Mouse (Mus musculus): ENCODE results near the gene Gm20517. TPM values are rescaled to one million over a fixed set of nuclear protein-coding genes. Genes with fewer than 3 reads are reported as not detected.

The Gm20517 gene
- polyA plus RNA-seq, 1 experiment from 2014 or later: 1.6 TPM

GRCm38 (mm10) chr17:47699055-47699454, 87.7 kb downstream of the Gm20517 start:
- WGBS: 70% methylated on average over 2 of the region's 2 CpGs
- peaks cover 14% of the 10 kb centered on the region for H3K4me1 ChIP-seq (ENCODE audit: insufficient read depth, low read length)
- H3K4me3 ChIP-seq (ENCODE audit: low read length): no peak overlapping the region
- no peaks in the 10 kb centered on the region for H3K9me3 ChIP-seq (ENCODE audit: low read length)
- no peak overlapping the region for H3K9ac ChIP-seq (replicated peaks; ENCODE audit: low read length)
- H3K27ac ChIP-seq (ENCODE audit: low read length): no peak overlapping the region
- H3K36me3 ChIP-seq (ENCODE audit: insufficient read depth, low read length): peaks cover 19% of the 10 kb centered on the region
- peaks cover 4% of the 10 kb centered on the region; the same call in 1 of the 2 replicates for H3K27me3 ChIP-seq (ENCODE audit: insufficient read depth, low read length)
- H3K4me2 ChIP-seq (replicated peaks; ENCODE audit: low read depth, low read length): no peak overlapping the region
- ATAC-seq (ENCODE audit: low FRiP score, low TSS enrichment): no peak

DNA sequence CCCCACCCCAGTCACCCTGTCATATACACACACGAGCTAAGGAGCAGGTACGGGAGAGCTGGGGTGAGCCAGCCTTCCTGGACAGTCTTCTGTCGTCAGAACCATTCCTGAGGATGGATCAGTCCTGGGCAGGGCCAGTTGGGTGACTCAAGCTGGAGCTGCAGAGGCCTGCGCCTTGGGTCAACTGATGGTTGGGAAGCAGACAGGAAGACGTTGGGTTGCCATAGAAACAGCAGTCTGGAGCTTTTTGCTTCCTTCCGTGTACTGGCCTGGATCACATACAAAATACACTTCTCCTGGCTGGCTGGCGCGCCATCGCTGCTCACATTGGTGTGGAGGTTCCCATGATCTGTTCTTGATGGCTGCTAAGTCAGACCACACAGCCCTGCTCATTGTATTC, 90.4 kb downstream of the Gm20517 start:
- Histone ChIP-seq H3K4me2 (replicated peaks; ENCODE audit: low read depth, low read length) (no peak overlapping the region), H3K4me3 (ENCODE audit: low read length) (no peak overlapping the region), H3K4me1 (ENCODE audit: insufficient read depth, low read length) (peaks cover 5% of the 10 kb centered on the region; the same call in 1 of the 2 replicates), H3K9ac (replicated peaks; ENCODE audit: low read length) (no peak overlapping the region), H3K9me3 (ENCODE audit: low read length) (no peaks in the 10 kb centered on the region), H3K27me3 (ENCODE audit: insufficient read depth, low read length) (peaks cover 4% of the 10 kb centered on the region; the same call in 1 of the 2 replicates), H3K27ac (ENCODE audit: low read length) (no peak overlapping the region), H3K36me3 (ENCODE audit: insufficient read depth, low read length) (peaks cover 19% of the 10 kb centered on the region)
- ATAC-seq (ENCODE audit: low FRiP score, low TSS enrichment): no peak
- WGBS: 74% methylated on average over 9 of the region's 9 CpGs

DNA sequence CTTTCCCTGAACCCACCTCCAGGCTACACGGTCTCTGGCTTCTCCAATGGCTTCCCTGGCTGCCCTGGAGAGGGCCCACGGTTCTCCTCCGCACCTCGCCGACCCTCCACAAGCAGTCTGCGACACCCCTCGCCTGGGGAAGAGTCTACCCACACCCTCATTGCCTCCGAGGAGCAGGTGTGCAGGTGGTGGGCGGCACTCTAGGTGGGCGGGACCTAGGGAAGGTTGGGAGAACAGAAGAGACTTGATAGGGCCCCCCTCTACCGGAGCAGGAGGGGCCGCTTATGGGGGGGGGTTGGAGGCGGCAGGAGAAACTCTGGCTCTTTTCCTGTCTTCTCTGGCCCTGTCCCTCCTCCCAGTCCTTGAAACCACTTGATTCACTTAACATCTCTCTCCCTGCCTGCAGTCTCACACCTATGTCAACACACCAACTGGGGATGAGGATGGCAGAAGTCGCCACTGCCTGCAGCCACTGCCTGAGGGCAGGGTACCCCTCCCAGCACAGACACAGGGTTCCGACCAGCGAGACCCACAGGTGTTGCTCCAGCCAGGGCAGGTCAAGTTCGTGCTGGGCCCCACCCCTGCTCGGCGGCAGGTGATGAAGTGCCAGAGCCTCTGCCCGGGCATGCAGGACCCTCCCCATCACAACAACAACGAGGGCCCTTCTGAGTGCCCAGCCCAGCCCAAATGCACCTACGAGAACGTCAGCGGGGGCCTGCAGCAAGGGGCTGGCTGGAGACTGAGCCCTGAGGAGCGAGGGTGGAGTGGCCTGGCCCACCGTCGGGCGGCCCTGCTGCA, 91.4 kb downstream of the Gm20517 start:
- Histone ChIP-seq H3K27ac (ENCODE audit: low read length) (no peak overlapping the region), H3K27me3 (ENCODE audit: insufficient read depth, low read length) (peaks cover 4% of the 10 kb centered on the region; the same call in 1 of the 2 replicates), H3K4me3 (ENCODE audit: low read length) (no peak overlapping the region), H3K9me3 (ENCODE audit: low read length) (no peaks in the 10 kb centered on the region), H3K36me3 (ENCODE audit: insufficient read depth, low read length) (peaks cover 19% of the 10 kb centered on the region), H3K4me1 (ENCODE audit: insufficient read depth, low read length) (peaks cover 5% of the 10 kb centered on the region; the same call in 1 of the 2 replicates), H3K4me2 (replicated peaks; ENCODE audit: low read depth, low read length) (no peak overlapping the region), H3K9ac (replicated peaks; ENCODE audit: low read length) (no peak overlapping the region)
- no peak for ATAC-seq (ENCODE audit: low FRiP score, low TSS enrichment)
- 37% methylated on average over 28 of the region's 28 CpGs for WGBS

DNA sequence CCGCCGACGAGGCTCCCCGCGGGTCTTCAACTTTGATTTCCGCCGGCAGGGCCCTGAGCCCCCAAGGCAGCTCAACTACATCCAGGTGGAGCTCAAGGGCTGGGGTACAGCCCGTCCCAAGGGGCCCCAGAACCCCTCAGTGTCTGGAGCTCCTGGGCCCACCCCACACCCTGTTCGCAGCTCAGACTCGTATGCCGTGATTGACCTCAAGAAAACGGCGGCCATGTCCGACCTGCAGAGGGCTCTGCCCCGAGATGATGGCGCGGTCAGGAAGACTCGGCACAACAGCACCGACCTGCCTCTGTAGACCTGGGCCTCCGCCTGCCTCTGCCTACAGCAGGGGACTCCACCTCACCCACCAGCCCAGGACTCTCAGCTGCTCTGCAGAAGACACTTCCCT, 92.2 kb downstream of the Gm20517 start:
- no peak for ATAC-seq (ENCODE audit: low FRiP score, low TSS enrichment)
- Histone ChIP-seq H3K36me3 (ENCODE audit: insufficient read depth, low read length) (peaks cover 19% of the 10 kb centered on the region), H3K4me1 (ENCODE audit: insufficient read depth, low read length) (peaks cover 5% of the 10 kb centered on the region; the same call in 1 of the 2 replicates), H3K27me3 (ENCODE audit: insufficient read depth, low read length) (peaks cover 4% of the 10 kb centered on the region; the same call in 1 of the 2 replicates), H3K27ac (ENCODE audit: low read length) (no peak overlapping the region), H3K9me3 (ENCODE audit: low read length) (no peaks in the 10 kb centered on the region), H3K4me2 (replicated peaks; ENCODE audit: low read depth, low read length) (no peak overlapping the region), H3K9ac (replicated peaks; ENCODE audit: low read length) (no peak overlapping the region), H3K4me3 (ENCODE audit: low read length) (no peak overlapping the region)
- WGBS: 37% methylated on average over 20 of the region's 20 CpGs

DNA sequence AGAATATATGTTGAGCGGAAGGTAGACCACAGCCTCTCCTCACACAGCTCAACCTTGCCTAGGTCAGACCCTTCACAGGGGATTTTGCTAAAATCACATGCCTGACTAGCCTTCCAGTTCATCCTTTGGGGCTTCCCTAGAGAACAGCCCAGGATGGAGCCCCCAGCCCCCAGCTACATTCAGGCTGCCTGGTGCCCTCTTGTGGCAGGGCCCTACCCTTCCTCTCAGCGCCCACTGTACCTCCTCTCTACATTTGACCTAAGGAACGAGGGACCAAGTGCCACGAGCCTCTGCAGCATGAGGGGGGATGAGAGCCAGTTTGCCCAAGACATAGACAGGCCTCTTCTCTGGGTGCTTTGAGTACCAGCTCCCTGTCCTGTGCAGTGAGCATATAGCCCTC, 93.3 kb downstream of the Gm20517 start:
- Histone ChIP-seq H3K9ac (replicated peaks; ENCODE audit: low read length) (no peak overlapping the region), H3K27me3 (ENCODE audit: insufficient read depth, low read length) (peaks cover 4% of the 10 kb centered on the region; the same call in 1 of the 2 replicates), H3K36me3 (ENCODE audit: insufficient read depth, low read length) (peaks cover 19% of the 10 kb centered on the region), H3K4me2 (replicated peaks; ENCODE audit: low read depth, low read length) (no peak overlapping the region), H3K4me3 (ENCODE audit: low read length) (no peak overlapping the region), H3K27ac (ENCODE audit: low read length) (no peak overlapping the region), H3K9me3 (ENCODE audit: low read length) (no peaks in the 10 kb centered on the region), H3K4me1 (ENCODE audit: insufficient read depth, low read length) (peaks cover 5% of the 10 kb centered on the region; the same call in 1 of the 2 replicates)
- WGBS: 79% methylated on average over 4 of the region's 4 CpGs
- ATAC-seq (ENCODE audit: low FRiP score, low TSS enrichment): no peak

- Histone ChIP-seq H3K4me1 (ENCODE audit: insufficient read depth, low read length) (peaks cover 5% of the 10 kb centered on the region; the same call in 1 of the 2 replicates), H3K9me3 (ENCODE audit: low read length) (no peaks in the 10 kb centered on the region), H3K4me2 (replicated peaks; ENCODE audit: low read depth, low read length) (no peak overlapping the region), H3K4me3 (ENCODE audit: low read length) (no peak overlapping the region), H3K27ac (ENCODE audit: low read length) (no peak overlapping the region), H3K36me3 (ENCODE audit: insufficient read depth, low read length) (peaks cover 16% of the 10 kb centered on the region), H3K27me3 (ENCODE audit: insufficient read depth, low read length) (peaks cover 4% of the 10 kb centered on the region; the same call in 1 of the 2 replicates), H3K9ac (replicated peaks; ENCODE audit: low read length) (no peak overlapping the region)
- no peak for ATAC-seq (ENCODE audit: low FRiP score, low TSS enrichment)
- 67% methylated on average over 1 of the region's 1 CpGs for WGBS
Measured at GRCm38 (mm10) chr17:47706196-47706595, 94.8 kb downstream of the Gm20517 start.

DNA sequence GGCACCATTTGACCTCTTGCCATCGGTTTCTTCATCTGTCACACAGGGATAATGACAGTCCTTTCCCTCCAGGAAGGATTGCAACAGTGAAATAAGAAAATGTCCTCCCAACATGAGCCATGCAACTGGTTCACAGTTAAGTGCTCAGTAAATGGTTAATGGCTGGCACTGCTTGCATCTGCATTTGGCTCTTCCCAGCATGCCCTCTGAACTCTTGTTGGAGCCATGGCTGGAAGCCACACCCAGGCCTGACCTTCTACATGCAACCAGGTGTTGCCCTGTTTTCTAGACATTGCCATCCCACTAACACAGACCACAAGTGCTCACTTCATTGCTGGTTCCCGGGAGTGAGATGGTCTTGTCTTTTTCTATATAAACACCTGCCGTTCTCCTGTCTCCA, 96.6 kb downstream of the Gm20517 start:
- Histone ChIP-seq H3K9ac (replicated peaks; ENCODE audit: low read length) (no peak overlapping the region), H3K36me3 (ENCODE audit: insufficient read depth, low read length) (peaks cover 4% of the 10 kb centered on the region), H3K4me2 (replicated peaks; ENCODE audit: low read depth, low read length) (no peak overlapping the region), H3K27me3 (ENCODE audit: insufficient read depth, low read length) (peaks cover 4% of the 10 kb centered on the region; the same call in 1 of the 2 replicates), H3K4me1 (ENCODE audit: insufficient read depth, low read length) (peaks cover 3% of the 10 kb centered on the region; the same call in 1 of the 2 replicates), H3K4me3 (ENCODE audit: low read length) (no peak overlapping the region), H3K9me3 (ENCODE audit: low read length) (no peaks in the 10 kb centered on the region), H3K27ac (ENCODE audit: low read length) (no peak overlapping the region)
- WGBS: 77% methylated on average over 3 of the region's 3 CpGs
- ATAC-seq (ENCODE audit: low FRiP score, low TSS enrichment): no peak

GRCm38 (mm10) chr17:47708972-47709371, 97.6 kb downstream of the Gm20517 start:
- H3K9me3 ChIP-seq (ENCODE audit: low read length): no peaks in the 10 kb centered on the region
- no peak overlapping the region for H3K4me3 ChIP-seq (ENCODE audit: low read length)
- H3K9ac ChIP-seq (replicated peaks; ENCODE audit: low read length): no peak overlapping the region
- no peaks in the 10 kb centered on the region for H3K36me3 ChIP-seq (ENCODE audit: insufficient read depth, low read length)
- H3K27ac ChIP-seq (ENCODE audit: low read length): no peak overlapping the region
- H3K4me2 ChIP-seq (replicated peaks; ENCODE audit: low read depth, low read length): no peak overlapping the region
- H3K27me3 ChIP-seq (ENCODE audit: insufficient read depth, low read length): no peaks in the 10 kb centered on the region; the same call in 1 of the 2 replicates
- no peak for ATAC-seq (ENCODE audit: low FRiP score, low TSS enrichment)
- 51% methylated on average over 4 of the region's 4 CpGs for WGBS
- H3K4me1 ChIP-seq (ENCODE audit: insufficient read depth, low read length): no peaks in the 10 kb centered on the region

DNA sequence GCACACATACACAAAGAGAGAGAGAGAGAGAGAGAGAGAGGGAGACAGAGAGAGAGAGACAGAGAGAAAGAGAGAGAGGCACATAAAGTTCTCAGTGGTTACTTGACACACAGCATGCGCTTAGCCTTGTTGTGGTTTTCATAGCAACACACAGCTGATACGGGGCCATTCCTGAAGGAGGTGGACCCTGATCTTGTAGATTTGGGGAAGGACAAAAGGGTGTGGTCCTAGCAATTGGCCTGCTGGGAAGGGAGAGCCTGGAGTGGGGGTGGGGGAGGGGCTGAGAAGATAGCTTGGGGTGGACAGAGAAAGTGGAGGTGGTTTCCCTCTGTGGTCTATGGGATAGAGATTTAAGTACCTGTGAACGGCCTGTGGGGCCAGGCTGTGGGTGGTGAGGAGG, 98.6 kb downstream of the Gm20517 start:
- H3K9ac ChIP-seq (replicated peaks; ENCODE audit: low read length): no peak overlapping the region
- no peaks in the 10 kb centered on the region for H3K36me3 ChIP-seq (ENCODE audit: insufficient read depth, low read length)
- no peak overlapping the region for H3K27ac ChIP-seq (ENCODE audit: low read length)
- no peaks in the 10 kb centered on the region for H3K27me3 ChIP-seq (ENCODE audit: insufficient read depth, low read length)
- H3K4me2 ChIP-seq (replicated peaks; ENCODE audit: low read depth, low read length): no peak overlapping the region
- no peak overlapping the region for H3K4me3 ChIP-seq (ENCODE audit: low read length)
- no peaks in the 10 kb centered on the region for H3K9me3 ChIP-seq (ENCODE audit: low read length)
- no peaks in the 10 kb centered on the region for H3K4me1 ChIP-seq (ENCODE audit: insufficient read depth, low read length)
- WGBS: 73% methylated on average over 3 of the region's 3 CpGs
- ATAC-seq (ENCODE audit: low FRiP score, low TSS enrichment): no peak

- Histone ChIP-seq H3K9me3 (ENCODE audit: low read length) (no peaks in the 10 kb centered on the region), H3K27ac (ENCODE audit: low read length) (no peak overlapping the region), H3K36me3 (ENCODE audit: insufficient read depth, low read length) (no peaks in the 10 kb centered on the region), H3K4me2 (replicated peaks; ENCODE audit: low read depth, low read length) (no peak overlapping the region), H3K4me3 (ENCODE audit: low read length) (no peak overlapping the region), H3K27me3 (ENCODE audit: insufficient read depth, low read length) (no peaks in the 10 kb centered on the region), H3K9ac (replicated peaks; ENCODE audit: low read length) (no peak overlapping the region), H3K4me1 (ENCODE audit: insufficient read depth, low read length) (no peaks in the 10 kb centered on the region)
- 72% methylated on average over 6 of the region's 6 CpGs for WGBS
- ATAC-seq (ENCODE audit: low FRiP score, low TSS enrichment): no peak
Measured at GRCm38 (mm10) chr17:47711883-47712282, 100.5 kb downstream of the Gm20517 start.
